Mouse (Mus musculus): ENCODE measurements around the gene Pof1b.
A peak's percentile ranks its signal among the peaks of the same experiment; 100 is the strongest.

The Pof1b gene

GRCm38 (mm10) chrX:112698508-112698907 lies at the start of gene Pof1b:
TSS of gene Pof1b (minus strand) at chrX:112698651.
- DNase-seq = no peak

DNA sequence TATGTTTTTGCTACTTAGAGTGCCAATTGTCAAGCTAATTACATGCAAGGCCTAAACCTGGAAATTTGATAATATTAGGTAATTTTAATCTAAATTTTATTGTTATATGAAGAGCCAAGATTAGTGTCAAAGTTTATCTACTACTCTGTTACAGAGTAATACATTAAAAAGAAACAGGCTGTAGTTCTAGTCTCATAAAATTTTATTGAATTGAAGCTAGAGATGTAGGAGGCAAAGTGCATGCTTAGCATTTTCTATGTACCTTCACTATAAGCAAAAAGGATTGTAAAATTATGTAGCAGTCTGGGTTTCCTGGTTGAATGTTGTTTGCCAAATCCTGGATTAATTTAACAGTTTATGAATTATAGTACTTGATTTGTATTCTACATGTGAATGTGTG lies 18.1 kb upstream of the Pof1b start:
- DNase-seq = no peak

DNA sequence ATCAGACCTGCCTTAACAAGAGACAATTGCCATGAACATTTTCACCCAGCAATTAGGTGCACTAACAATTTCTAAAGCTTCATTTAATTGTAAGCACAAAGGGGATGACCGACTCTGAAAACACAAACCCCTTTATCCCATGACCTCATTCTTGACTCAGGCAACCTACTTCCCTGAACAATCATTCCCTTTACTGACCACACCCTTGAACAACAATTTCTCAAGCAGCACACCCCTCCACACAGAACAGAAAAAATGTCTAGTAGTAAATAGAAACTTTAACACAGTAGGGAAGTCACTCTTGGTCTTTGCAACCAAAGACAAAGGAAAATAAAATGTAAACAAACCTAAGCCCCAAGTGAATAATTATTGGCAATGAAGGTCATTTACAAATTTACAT lies 4.1 kb downstream of the Pof1b start:
- no peak for DNase-seq

DNA sequence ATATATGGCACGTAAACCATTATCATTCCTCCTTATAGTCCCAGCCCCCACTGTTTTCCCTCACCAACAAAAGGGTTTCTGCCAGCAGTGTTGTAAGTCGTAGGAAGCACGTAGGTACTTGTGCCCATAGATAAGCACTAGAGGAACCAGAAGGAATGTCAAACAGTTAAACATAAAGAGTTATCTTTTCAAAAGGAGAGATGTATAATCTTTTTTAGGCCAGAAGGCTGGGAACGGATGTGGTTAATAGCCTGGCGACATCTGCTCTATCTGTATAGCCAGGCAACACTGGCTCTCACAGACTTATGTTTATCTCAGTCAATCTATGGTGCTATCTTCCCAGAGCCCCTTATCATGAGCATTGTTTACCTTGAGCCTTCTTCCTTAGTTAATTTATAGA lies 17.8 kb downstream of the Pof1b start:
- no peak for DNase-seq

GRCm38 (mm10) chrX:112675525-112675924 lies 22.9 kb downstream of the Pof1b start:
- DNase-seq = no peak

- DNase-seq = peak; percentile 30 to 46
These were observed 96.9 kb downstream of the Pof1b start for GRCm38 (mm10) chrX:112601306-112602120.

GRCm38 (mm10) chrX:112600511-112601305 lies 97.7 kb downstream of the Pof1b start, which contains the start of gene Zfp711:
TSS of gene Zfp711 (plus strand) at chrX:112600526.
- peak; percentile 60 to 70 for DNase-seq

All from cerebellum, adult 18-20 months (tissue).